Comparison of ENCODE assay signal across 33 mouse cellular contexts in the genomic region with DNA sequence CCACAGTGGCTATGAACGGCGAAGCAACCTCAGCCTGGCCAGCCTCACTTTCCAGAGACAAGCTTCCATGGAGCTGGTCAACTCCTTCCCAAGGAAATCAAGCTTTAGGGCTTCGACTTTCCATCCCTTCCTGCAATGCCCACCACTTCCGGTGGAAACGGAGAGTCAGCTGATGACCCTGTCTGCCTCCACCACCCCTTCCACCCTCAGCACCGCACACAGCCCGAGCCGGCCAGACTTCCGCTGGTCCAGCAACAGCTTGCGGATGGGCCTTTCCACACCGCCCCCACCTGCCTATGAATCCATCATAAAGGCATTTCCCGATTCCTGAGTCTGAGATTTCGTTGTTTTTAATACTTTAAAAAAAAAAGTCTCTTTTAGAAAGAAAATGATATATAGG. TPM values are rescaled to one million over a fixed set of nuclear protein-coding genes. Genes with fewer than 3 reads are reported as not detected.
DNase-seq lines count a peak whose midpoint lies in the region; ATAC-seq lines count a peak whose summit lies in the region.
"Had no signal": no experiment of that assay in that cellular context is flagged by ENCODE, and none has a peak within 500 bp of the region (broad histone marks: within the 10 kb centered on the region; RNA-seq: fewer than 3 reads in every experiment).

No protein-coding gene starts in this region.

- no peak overlapping the region for H3K27ac ChIP-seq in hindbrain, embryonic 12.5 days
- H3K27ac ChIP-seq: embryonic facial prominence, embryonic 12.5 days; forebrain, embryonic 15.5 days; gastrocnemius, adult 2 months; heart, adult 2 months; hindbrain, embryonic 15.5 days; liver, embryonic 13.5 days; macrophage; midbrain, embryonic 13.5 days; neural tube, embryonic 13.5 days had no signal

- no peak overlapping the region for H3K4me3 ChIP-seq in hindbrain, embryonic 12.5 days
- H3K4me3 ChIP-seq: embryonic facial prominence, embryonic 12.5 days; forebrain, embryonic 15.5 days; heart, adult 2 months; heart, embryonic 12.5 days; hindbrain, embryonic 15.5 days; liver, embryonic 13.5 days; midbrain, embryonic 13.5 days; neural tube, embryonic 13.5 days had no signal

- no peak for ATAC-seq in hindbrain, embryonic 12.5 days (ENCODE audit: low FRiP score)
- ATAC-seq: forebrain, embryonic 15.5 days; inflammation-experienced regulatory T-cells, adult 6 months; midbrain, embryonic 13.5 days had no signal

- H3K4me1 ChIP-seq in hindbrain, embryonic 12.5 days: no peaks in the 10 kb centered on the region
- H3K4me1 ChIP-seq: embryonic facial prominence, embryonic 12.5 days; forebrain, embryonic 15.5 days; hindbrain, embryonic 15.5 days; liver, embryonic 13.5 days; midbrain, embryonic 13.5 days; neural tube, embryonic 13.5 days had no signal

- H3K36me3 ChIP-seq in hindbrain, embryonic 12.5 days: no peaks in the 10 kb centered on the region
- H3K36me3 ChIP-seq: embryonic facial prominence, embryonic 12.5 days; forebrain, embryonic 15.5 days; G1E; heart, embryonic 12.5 days; hindbrain, embryonic 15.5 days; liver, embryonic 13.5 days; midbrain, embryonic 13.5 days; neural tube, embryonic 13.5 days had no signal

- H3K9ac ChIP-seq in hindbrain, embryonic 12.5 days: no peak overlapping the region
- H3K9ac ChIP-seq: embryonic facial prominence, embryonic 12.5 days; forebrain, embryonic 15.5 days; heart, embryonic 12.5 days; hindbrain, embryonic 15.5 days; liver, embryonic 13.5 days; midbrain, embryonic 13.5 days; neural tube, embryonic 13.5 days had no signal

- no peak overlapping the region for H3K4me2 ChIP-seq in hindbrain, embryonic 12.5 days (replicated peaks)
- H3K4me2 ChIP-seq: embryonic facial prominence, embryonic 12.5 days; forebrain, embryonic 15.5 days; heart, embryonic 12.5 days; hindbrain, embryonic 15.5 days; liver, embryonic 13.5 days; midbrain, embryonic 13.5 days; neural tube, embryonic 13.5 days had no signal

- no peaks in the 10 kb centered on the region for H3K27me3 ChIP-seq in hindbrain, embryonic 12.5 days
- H3K27me3 ChIP-seq: embryonic facial prominence, embryonic 12.5 days; forebrain, embryonic 15.5 days; heart, embryonic 12.5 days; hindbrain, embryonic 15.5 days; liver, embryonic 13.5 days; midbrain, embryonic 13.5 days; neural tube, embryonic 13.5 days had no signal

- no peaks in the 10 kb centered on the region for H3K9me3 ChIP-seq in hindbrain, embryonic 12.5 days (replicated peaks)
- H3K9me3 ChIP-seq: embryonic facial prominence, embryonic 12.5 days; forebrain, embryonic 15.5 days; G1E; hindbrain, embryonic 15.5 days; liver, embryonic 13.5 days; midbrain, embryonic 13.5 days; neural tube, embryonic 13.5 days had no signal

- 90% methylated on average over 13 of the region's 13 CpGs for WGBS in hindbrain, embryonic 12.5 days

- DNase-seq in adrenal gland, adult 2 months: peak; percentile 27
- DNase-seq in adrenal gland, postnatal 14 days: no peak
- DNase-seq in kidney, adult 11 months: peak; percentile 14
- DNase-seq in kidney, adult 18-20 months: no peak
- peak; percentile 71 for DNase-seq in kidney, postnatal 10 days
- DNase-seq in testis, postnatal 14 days (ENCODE audit: low spot score): peak; percentile 29
- no peak for DNase-seq in thymus, postnatal 10 days (ENCODE audit: low spot score in 2 of 2)
- DNase-seq: cerebellum, adult 11-12 months; cerebellum, adult 9-11 months; embryo, embryonic 11 days; gastrocnemius, adult 2 months; gastrocnemius, postnatal 36 days; heart, adult 2 months; left cerebral cortex, postnatal 4 days; liver, embryonic 13.5 days; lung, adult 2 months; lung, postnatal 10 days; right cerebral cortex, postnatal 14 days; thymus, adult 18-20 months; thymus, postnatal 36 days had no signal

RNA-seq across cellular contexts. Expression of a gene that starts 10.8 kb away (rescaled TPM):
- total RNA-seq in adrenal gland, adult 2 months (2021): 1 to 10 TPM; 1.8 to 5.1 TPM
- polyA plus RNA-seq in adrenal gland, adult 2 months (2012; rRNA removed): 1.9 and 2.7 TPM in 2 replicates
- 9.0 and 11.1 TPM in 2 replicates for total RNA-seq in adrenal gland, postnatal 14 days (2021)
- polyA plus RNA-seq in hindbrain, embryonic 12.5 days (2016; fragmentation: Nextera tagmentation; extraction: Ambion mirVana): 1.9 and 2.0 TPM in 2 replicates
- polyA plus RNA-seq: C2C12; inflammation-experienced regulatory T-cells, adult 6 months had no signal

RNA-seq across cellular contexts. Expression of a gene that starts 34.6 kb away (rescaled TPM):
- total RNA-seq in adrenal gland, adult 2 months (2021): under 1 TPM; 0.32 to 0.62 TPM
- 0.08 TPM in 1 of 2 replicates, not detected in the other for polyA plus RNA-seq in adrenal gland, adult 2 months (2012; rRNA removed)
- total RNA-seq in adrenal gland, postnatal 14 days (2021): 0.30 and 0.38 TPM in 2 replicates
- polyA plus RNA-seq in hindbrain, embryonic 12.5 days (2016; fragmentation: Nextera tagmentation; extraction: Ambion mirVana): 0.67 and 1.0 TPM in 2 replicates
- total RNA-seq: gastrocnemius, adult 2 months; gastrocnemius, postnatal 36 days; heart, adult 2 months; hematopoietic stem cell, adult 5-6 weeks had no signal
- polyA plus RNA-seq: C2C12; forebrain, embryonic 15.5 days; G1E; heart, adult 2 months; heart, embryonic 12.5 days; heart, postnatal 0 days; inflammation-experienced regulatory T-cells, adult 6 months; macrophage had no signal

RNA-seq across cellular contexts. Expression of a gene that starts 53.1 kb away (rescaled TPM):
- 10 to 100 TPM; 21.0 to 21.2 TPM for total RNA-seq in adrenal gland, adult 2 months (2021)
- 7.1 and 7.7 TPM in 2 replicates for polyA plus RNA-seq in adrenal gland, adult 2 months (2012; rRNA removed)
- 15.1 and 18.3 TPM in 2 replicates for total RNA-seq in adrenal gland, postnatal 14 days (2021)
- polyA plus RNA-seq in hindbrain, embryonic 12.5 days (2016; fragmentation: Nextera tagmentation; extraction: Ambion mirVana): 6.8 and 7.0 TPM in 2 replicates

Comparison
In these comparisons a context has a peak if more than half of its experiments do, and no peak if none do; other contexts are left out.
1. DNase-seq: peak in adrenal gland, adult 2 months (single experiment), kidney, adult 11 months (single experiment), kidney, postnatal 10 days (single experiment) and testis, postnatal 14 days (single experiment); none in adrenal gland, postnatal 14 days (single experiment), kidney, adult 18-20 months (single experiment) and thymus, postnatal 10 days (0 of 2).